Mouse (Mus musculus) skeletal muscle tissue, adult 2 months (tissue): ENCODE data around the gene Nxnl2.

ENCODE experiments used
- DNase-seq: peaks from one replicate; pipeline ENCODE4 v3.0.0-alpha.2; 2012; ENCODE audit warnings: low read depth, low spot score

Gene Nxnl2

DNA sequence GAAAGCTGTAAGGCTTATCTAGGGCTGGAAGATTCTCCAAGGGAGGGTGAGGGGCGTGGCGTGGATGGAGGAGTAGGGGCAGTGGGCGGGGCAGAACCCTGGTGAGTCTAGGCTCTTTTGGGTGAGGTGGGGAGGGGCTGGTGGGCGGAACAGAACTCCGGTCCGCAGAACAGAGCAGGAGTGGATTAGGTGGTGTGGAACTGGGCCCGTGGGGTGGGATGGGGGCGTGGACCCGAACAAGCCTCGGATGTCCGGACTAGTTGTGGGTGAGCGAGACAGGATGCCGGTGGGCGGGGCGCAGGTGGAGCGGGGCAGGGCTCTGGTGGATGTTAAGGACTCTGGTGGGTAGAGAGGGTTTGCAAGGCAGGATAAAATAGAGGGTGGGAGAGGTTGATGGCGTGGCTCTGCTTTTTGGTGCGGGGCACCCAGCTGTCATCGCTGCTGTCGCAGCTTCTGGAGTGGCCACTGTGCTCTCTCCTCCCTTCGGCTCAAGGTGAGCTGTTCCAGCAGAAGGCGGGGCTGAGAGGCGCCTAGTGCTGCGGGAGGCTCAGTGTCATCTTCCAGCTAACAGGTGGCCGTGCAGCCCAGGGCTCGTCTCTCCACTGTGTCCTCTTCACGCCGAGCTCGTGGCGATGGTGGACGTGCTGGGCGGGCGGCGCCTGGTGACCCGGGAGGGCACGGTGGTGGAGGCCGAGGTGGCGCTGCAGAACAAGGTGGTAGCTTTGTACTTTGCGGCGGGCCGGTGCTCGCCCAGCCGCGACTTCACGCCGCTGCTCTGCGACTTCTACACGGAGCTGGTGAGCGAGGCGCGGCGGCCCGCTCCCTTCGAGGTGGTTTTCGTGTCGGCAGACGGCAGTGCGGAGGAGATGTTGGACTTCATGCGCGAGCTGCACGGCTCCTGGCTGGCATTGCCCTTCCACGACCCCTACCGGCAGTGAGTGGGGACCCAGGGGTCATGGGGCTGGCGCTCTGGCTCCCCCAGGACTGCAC lies at the start of gene Nxnl2:
TSS of gene Nxnl2 (plus strand) at position 332 of the 990 bp plus-strand sequence.
- no peak for DNase-seq

DNA sequence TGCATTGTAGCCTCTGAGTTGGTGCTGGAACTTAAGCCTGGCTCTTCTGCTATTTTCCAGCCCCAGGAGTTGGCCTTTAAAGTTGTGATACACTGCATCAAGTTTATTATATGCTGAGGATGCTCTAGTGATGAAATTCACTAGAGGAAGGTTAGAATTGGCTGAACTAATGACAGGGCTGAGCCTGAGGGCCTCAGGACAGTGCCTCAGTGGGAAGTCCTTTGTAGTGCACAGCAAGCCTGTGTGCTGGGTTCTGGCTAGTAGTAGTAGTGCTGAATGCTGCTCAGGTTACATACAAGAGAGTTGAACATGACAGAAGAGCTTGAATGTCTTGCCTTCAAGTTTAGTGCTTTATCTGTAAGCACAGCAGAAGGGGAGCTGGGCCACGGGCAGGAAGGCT lies 48.9 kb upstream of the Nxnl2 start:
- DNase-seq = no peak

DNA sequence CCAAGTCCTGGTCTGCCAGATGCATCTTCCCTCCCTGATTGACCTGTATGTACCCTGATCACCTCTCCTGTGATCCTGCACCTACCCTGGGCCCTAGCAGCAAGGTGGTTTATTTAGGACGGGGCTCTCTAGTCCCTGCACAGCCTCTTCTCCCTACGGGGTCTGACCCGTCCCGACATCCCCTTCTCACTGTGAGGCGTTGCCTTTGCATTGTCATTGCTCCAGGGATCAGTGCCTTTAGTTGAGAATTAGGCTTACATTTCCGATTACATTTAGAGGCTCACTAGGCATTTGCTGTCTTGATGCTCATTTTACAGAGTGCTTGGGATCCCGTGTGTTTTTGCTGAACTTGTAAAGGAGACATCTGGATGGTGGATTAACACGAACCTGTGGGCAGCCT lies 48.1 kb upstream of the Nxnl2 start:
- no peak for DNase-seq

DNA sequence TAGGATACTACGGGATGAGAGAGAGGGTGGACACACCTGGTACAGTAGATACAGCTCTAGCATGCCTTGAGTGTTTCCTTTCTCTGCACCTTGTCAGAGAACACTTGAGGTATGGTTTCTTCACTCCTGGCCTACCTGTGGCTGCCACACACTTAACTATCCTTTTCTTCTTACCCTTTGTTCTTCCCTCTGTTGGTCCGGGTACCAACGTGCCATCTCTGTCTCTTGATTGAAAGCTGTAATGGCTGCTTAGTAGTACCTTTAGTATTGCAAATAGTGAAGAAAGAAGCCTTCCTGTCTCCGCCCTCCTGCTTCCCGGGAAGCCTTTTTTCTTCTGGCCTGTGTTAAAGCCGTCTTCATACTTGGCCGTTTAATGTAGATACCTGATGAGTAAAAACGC lies 45.5 kb upstream of the Nxnl2 start:
- DNase-seq = no peak

- DNase-seq = no peak
These were observed 42.9 kb upstream of the Nxnl2 start for GRCm38 (mm10) chr13:51127906-51128305.

GRCm38 (mm10) chr13:51128417-51128816 lies 42.4 kb upstream of the Nxnl2 start:
- DNase-seq = no peak

DNA sequence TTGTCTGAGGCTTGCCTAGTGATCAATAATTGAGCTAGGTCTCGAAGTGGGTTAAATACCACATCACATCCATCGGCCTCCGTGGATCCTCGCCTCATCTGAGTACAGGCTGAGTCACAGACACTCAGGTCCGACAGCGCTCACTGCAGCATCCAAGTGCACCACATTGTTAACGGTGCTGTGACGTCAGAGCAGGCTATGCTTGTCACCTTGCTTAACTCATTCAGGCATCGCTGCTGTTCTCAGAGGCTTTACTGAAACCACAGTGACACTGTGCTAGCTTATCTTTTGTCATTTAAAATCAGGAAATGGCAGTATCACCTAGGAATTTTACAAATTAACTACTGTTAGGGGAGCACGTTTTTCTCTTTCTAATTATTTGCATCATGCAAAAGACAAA lies 39.6 kb upstream of the Nxnl2 start:
- DNase-seq = no peak

GRCm38 (mm10) chr13:51136315-51136714 lies 34.5 kb upstream of the Nxnl2 start:
- no peak for DNase-seq

DNA sequence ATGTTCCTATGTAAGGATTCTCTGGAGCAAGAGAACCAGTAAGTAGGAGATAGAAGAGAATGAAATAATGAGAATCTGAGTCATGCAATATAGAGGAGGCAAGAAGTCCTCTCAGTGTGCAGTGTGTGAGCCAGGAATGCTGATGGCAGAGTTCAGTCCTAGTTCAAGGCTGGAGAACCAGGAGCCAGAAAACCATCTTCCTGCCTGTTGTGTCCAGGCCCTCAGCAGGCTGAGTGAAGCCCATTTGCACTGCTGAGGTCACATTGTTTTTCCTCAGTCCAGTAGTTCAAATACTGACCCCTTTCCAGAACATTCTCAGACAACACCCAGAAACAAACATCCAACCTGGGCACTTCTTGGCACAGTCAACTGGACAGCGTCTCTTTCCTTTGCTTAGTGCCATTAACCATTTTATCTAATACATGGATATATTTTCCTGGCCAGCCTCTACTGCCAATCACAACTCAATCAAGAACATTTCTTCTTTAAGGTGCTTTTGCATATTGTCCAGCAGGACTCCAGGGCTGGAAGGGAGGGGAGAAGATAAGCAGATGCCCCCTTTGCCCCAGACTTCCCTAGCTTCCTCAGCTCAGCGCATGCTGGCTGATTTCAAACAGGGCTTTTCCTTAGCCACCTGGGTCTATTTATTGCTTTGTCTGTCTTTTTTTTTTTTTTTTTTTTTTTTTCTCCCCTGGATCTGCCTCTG lies 33.7 kb upstream of the Nxnl2 start:
- no peak for DNase-seq

DNA sequence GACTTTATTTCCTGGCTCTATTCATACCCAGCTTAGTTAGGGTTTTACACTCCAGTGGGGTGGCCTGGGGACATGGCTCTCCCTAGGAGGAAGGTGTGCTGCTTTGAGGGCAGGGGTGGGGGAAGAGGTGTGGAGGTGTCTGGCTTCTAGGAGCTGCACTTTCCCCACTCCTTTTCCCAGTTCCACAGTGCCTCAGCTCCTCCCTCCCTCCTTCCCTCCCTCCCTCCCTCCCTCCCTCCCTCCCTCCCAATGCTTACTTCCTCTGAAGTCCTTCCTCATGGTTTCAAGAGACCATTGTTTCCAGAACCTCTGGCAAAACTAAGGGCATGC lies 33.2 kb upstream of the Nxnl2 start:
- no peak for DNase-seq

GRCm38 (mm10) chr13:51147106-51147505 lies 23.7 kb upstream of the Nxnl2 start:
- DNase-seq = no peak

DNA sequence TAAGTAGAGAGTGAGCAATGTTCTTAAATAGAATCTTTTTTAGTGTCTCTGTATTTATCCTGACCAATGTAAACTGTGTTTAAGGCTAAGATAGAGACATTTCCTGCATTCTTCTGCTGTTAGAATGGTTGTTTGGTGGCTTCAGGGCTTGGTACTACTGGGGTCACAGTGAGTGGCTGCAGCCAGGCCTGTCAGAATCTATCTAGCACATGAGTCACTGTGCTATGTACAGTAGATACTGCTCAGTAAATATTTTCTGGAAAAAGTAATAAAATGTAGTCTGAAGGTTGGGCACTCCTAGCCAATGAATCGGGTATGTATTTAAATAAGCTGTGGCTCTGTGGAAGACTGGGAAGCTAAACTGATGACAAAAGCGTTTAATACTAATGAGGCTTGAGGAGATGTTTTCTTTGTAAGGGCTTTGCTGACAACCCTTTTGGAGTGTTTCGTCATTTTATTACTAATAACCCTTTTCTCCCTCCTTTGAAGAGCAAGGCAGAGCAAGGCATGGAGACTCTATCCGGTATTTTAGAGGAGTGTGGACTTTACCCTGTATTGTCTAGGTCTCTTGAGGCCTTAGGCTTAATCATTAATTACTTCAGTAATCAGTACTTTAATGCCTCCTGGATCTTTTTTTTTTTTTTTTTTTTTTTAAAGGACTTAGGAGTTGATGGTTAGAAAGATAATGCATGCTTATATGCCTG lies 17.7 kb upstream of the Nxnl2 start:
- no peak for DNase-seq

DNA sequence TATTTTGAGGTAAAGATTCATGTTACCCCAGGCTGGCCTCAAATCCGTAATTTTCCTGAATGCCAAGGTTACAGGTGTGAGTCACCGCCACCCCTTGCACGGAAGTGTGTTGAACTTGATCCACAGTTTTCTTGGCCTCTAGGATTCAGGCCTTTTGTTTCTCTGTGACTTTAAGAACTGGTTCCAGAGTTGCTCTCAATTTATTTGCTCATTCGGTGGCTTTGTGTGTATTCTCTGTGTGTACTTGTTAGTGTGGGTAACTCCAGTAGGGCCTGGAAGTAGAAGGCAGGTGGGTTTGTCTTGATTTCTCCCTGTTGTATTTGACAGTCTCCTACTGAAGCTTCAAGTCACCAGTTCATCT lies 17.2 kb upstream of the Nxnl2 start:
- no peak for DNase-seq

DNA sequence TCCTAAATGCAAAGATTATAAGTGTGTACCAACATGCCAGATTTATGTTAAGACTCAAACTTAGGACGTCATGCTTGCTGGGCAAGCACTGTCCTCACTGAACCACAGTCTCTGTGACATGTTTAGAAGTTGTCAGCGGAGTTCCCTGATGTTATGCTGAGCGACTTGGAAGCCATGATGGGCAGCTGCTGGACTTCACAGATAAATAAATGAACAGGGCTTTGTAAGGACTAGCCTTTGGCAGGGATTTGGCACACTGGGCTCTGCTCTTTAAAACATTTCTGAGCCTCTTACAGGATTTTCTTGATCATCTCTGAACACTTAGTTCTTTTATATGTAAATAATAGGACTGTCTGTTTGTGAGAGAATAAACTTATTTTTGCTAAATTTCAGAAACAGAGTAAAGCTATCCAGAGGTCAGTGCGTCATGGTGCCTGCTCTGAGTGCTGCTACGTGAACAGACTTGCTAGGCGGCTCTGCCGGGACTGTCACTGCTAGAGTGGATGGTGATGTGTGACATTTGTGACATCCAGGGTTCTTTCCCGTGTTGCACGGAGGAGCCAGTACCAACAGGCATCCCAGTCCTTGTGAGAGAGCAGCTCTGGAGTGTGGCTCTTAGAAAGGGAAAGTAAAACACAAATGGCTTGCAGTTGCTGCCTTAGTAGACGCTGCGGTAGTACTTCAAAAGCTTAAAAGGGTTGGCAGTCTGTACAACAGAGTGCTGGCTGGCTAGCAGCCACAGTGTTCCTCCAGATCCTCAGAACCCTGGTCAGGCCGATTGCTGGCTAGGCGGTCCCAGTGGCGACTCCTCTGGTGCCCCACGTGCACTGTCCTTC lies 15.4 kb upstream of the Nxnl2 start:
- DNase-seq = no peak

GRCm38 (mm10) chr13:51156014-51156386 lies 14.8 kb upstream of the Nxnl2 start:
- DNase-seq = no peak

DNA sequence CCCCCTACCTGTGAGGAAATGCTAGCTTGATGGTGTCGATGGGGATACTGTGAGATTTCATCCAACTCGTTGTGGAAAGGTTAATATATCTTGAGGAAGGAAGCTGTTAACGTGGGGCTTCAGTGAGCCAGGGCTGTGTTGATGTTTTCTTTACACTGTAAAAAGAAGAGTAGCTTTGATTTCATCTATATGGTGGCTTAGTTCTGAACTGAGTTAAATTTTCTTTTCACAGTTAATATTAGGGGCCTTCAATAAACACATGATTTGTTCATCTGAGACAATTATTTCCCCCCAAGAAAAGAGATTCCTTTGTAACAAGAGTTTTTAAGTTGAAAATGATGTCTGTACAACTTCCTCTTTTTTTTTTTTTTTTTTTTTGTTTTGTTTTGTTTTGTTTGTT lies 13.5 kb upstream of the Nxnl2 start:
- no peak for DNase-seq

DNA sequence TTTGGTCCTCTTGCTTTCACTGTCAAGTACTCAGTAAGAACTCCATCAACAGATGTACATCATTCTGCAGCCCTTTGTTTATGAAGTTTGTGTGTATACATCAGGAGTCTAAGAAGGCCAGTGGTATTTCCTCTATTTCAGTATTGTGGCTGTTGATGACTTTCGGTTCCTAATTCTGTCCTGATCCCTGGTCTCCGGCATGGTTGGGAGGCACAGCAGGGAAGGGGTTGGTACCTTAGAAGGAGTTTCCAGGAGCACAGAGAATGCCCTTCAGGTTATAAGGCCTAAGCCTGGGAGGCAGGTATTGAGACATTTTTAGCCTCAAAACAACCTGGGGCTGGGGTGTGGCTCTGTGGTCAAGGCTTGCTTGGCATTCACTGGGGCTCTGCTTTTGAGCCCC lies 9.2 kb upstream of the Nxnl2 start:
- DNase-seq = no peak

DNA sequence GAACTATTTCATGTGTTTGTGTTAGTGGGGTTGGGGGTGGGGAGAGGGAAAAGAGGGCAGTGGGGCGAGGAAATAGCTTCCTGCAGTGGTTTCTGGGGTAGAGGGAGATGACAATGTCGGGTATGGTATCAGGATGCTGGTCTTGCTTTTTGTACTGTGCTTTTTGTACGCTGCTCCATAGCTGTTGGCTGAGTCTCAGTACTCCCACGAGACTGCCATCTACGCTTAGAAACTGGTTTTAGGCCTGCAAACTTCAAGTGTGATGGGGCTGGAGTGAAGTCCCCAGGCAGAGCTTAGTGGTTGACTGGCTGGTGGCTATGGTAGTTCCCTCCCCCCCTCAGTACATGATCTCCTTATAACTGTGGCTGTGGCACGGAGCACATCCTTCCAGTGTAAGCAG lies 8.6 kb upstream of the Nxnl2 start:
- no peak for DNase-seq

- no peak for DNase-seq
These were observed 4.1 kb upstream of the Nxnl2 start for GRCm38 (mm10) chr13:51166711-51167110.

- no peak for DNase-seq
These were observed 607 bp upstream of the Nxnl2 start for GRCm38 (mm10) chr13:51170215-51170614.

GRCm38 (mm10) chr13:51172601-51173000 lies 1.8 kb downstream of the Nxnl2 start:
- DNase-seq = no peak

GRCm38 (mm10) chr13:51178932-51179331 lies 8.1 kb downstream of the Nxnl2 start:
- no peak for DNase-seq
